Comparison of ENCODE assay signal across 13 mouse cellular contexts in the genomic region with DNA sequence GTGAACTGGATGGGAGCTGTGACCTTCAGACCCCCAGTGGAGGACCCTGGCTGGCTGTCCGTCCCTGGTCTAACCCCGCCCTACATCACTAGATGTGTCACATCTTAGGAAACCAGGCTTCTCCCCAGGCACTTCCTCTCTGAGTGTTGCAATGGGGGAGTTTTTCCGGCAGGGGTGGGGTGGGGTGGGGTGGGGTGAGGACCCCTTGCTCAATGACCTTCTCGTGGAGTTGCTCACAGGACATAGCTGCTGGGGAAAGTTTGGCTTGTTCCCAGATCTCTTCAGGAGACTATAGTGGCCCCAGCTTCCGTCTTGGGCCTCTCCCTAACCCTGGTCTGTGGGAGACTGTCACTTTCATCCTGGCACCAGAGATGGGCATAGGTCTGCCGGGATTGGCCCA. TPM values are rescaled to one million over a fixed set of nuclear protein-coding genes. Genes with fewer than 3 reads are reported as not detected.
A peak's percentile ranks its signal among the peaks of the same experiment; 100 is the strongest.
DNase-seq lines count a peak whose midpoint lies in the region; ATAC-seq lines count a peak whose summit lies in the region.
"Had no signal": no experiment of that assay in that cellular context is flagged by ENCODE, and none has a peak within 500 bp of the region (broad histone marks: within the 10 kb centered on the region; RNA-seq: fewer than 3 reads in every experiment).

No protein-coding gene starts in this region.

- no peaks in the 10 kb centered on the region for H3K9me3 ChIP-seq in forebrain, embryonic 10.5 days
- no peaks in the 10 kb centered on the region for H3K9me3 ChIP-seq in forebrain, embryonic 12.5 days
- no peaks in the 10 kb centered on the region for H3K9me3 ChIP-seq in liver, embryonic 12.5 days (replicated peaks)
- H3K9me3 ChIP-seq in intestine, embryonic 16.5 days (ENCODE audit: control insufficient read depth, low read length): no peaks in the 10 kb centered on the region
- H3K9me3 ChIP-seq in forebrain, embryonic 15.5 days: no peaks in the 10 kb centered on the region
- H3K9me3 ChIP-seq: midbrain, embryonic 12.5 days had no signal

- no peak overlapping the region for H3K4me3 ChIP-seq in forebrain, embryonic 10.5 days
- no peak overlapping the region for H3K4me3 ChIP-seq in forebrain, embryonic 12.5 days (replicated peaks)
- no peak overlapping the region for H3K4me3 ChIP-seq in liver, embryonic 12.5 days
- H3K4me3 ChIP-seq in intestine, embryonic 16.5 days (ENCODE audit: low read length): no peak overlapping the region
- H3K4me3 ChIP-seq in forebrain, embryonic 15.5 days: no peak overlapping the region
- H3K4me3 ChIP-seq: midbrain, embryonic 12.5 days had no signal

- ATAC-seq in forebrain, embryonic 12.5 days (ENCODE audit: low FRiP score): no peak
- peak; percentile 32; the same call in 1 of the 2 replicates for ATAC-seq in liver, embryonic 12.5 days
- peak; percentile 41; the same call in 1 of the 2 replicates for ATAC-seq in intestine, embryonic 16.5 days
- no peak for ATAC-seq in activated CD4-positive, CD25-positive, alpha-beta regulatory T cell, adult 4 months
- ATAC-seq in forebrain, embryonic 15.5 days (replicated peaks): no peak

- 79% methylated on average over 6 of the region's 6 CpGs for WGBS in forebrain, embryonic 10.5 days
- 83% methylated on average over 6 of the region's 6 CpGs for WGBS in forebrain, embryonic 12.5 days
- WGBS in liver, embryonic 12.5 days (ENCODE audit: insufficient replicate concordance): 27% methylated on average over 6 of the region's 6 CpGs
- WGBS in intestine, embryonic 16.5 days: 65% methylated on average over 6 of the region's 6 CpGs
- 82% methylated on average over 6 of the region's 6 CpGs for WGBS in forebrain, embryonic 15.5 days

- no peak overlapping the region for H3K4me2 ChIP-seq in forebrain, embryonic 12.5 days
- H3K4me2 ChIP-seq in liver, embryonic 12.5 days: no peak overlapping the region
- H3K4me2 ChIP-seq in intestine, embryonic 16.5 days (ENCODE audit: low read depth, low read length): no peak overlapping the region
- H3K4me2 ChIP-seq in forebrain, embryonic 15.5 days (replicated peaks): no peak overlapping the region
- H3K4me2 ChIP-seq: hindbrain, embryonic 14.5 days; midbrain, embryonic 12.5 days had no signal

- H3K27ac ChIP-seq in forebrain, embryonic 10.5 days: peak overlapping the region; percentile 62
- H3K27ac ChIP-seq in forebrain, embryonic 12.5 days: no peak overlapping the region
- H3K27ac ChIP-seq in liver, embryonic 12.5 days: no peak overlapping the region
- H3K27ac ChIP-seq in intestine, embryonic 16.5 days (ENCODE audit: low read length): peak overlapping the region; percentile 54
- H3K27ac ChIP-seq in forebrain, embryonic 15.5 days (replicated peaks): no peak overlapping the region

- no peak overlapping the region for H3K9ac ChIP-seq in forebrain, embryonic 12.5 days
- H3K9ac ChIP-seq in liver, embryonic 12.5 days: no peak overlapping the region
- 0 out of 2 replicates have a peak overlapping the region, but pooled peaks have one; percentile 21 for H3K9ac ChIP-seq in intestine, embryonic 16.5 days (ENCODE audit: low read depth, low read length)
- no peak overlapping the region for H3K9ac ChIP-seq in forebrain, embryonic 15.5 days (replicated peaks)
- H3K9ac ChIP-seq: forebrain, postnatal 0 days; hindbrain, embryonic 14.5 days had no signal

- H3K4me1 ChIP-seq in forebrain, embryonic 10.5 days: peaks cover 32% of the 10 kb centered on the region
- H3K4me1 ChIP-seq in forebrain, embryonic 12.5 days: peaks cover 12% of the 10 kb centered on the region
- H3K4me1 ChIP-seq in liver, embryonic 12.5 days: peaks cover 17% of the 10 kb centered on the region
- H3K4me1 ChIP-seq in intestine, embryonic 16.5 days (ENCODE audit: control insufficient read depth, insufficient read depth, low read length): peaks cover 16% of the 10 kb centered on the region; the same call in 1 of the 2 replicates
- peaks cover 5% of the 10 kb centered on the region for H3K4me1 ChIP-seq in forebrain, embryonic 15.5 days

- H3K36me3 ChIP-seq in forebrain, embryonic 10.5 days (replicated peaks): no peaks in the 10 kb centered on the region
- no peaks in the 10 kb centered on the region for H3K36me3 ChIP-seq in forebrain, embryonic 12.5 days (replicated peaks)
- no peaks in the 10 kb centered on the region for H3K36me3 ChIP-seq in liver, embryonic 12.5 days
- no peaks in the 10 kb centered on the region for H3K36me3 ChIP-seq in intestine, embryonic 16.5 days (ENCODE audit: control insufficient read depth, insufficient read depth, low read length)
- no peaks in the 10 kb centered on the region for H3K36me3 ChIP-seq in forebrain, embryonic 15.5 days
- H3K36me3 ChIP-seq: midbrain, embryonic 12.5 days had no signal

- H3K27me3 ChIP-seq in forebrain, embryonic 10.5 days (ENCODE audit: poor library complexity, severe bottlenecking): peaks cover 13% of the 10 kb centered on the region
- H3K27me3 ChIP-seq in forebrain, embryonic 12.5 days: no peaks in the 10 kb centered on the region
- peaks cover 21% of the 10 kb centered on the region; the same call in 1 of the 2 replicates for H3K27me3 ChIP-seq in liver, embryonic 12.5 days (replicated peaks)
- no peaks in the 10 kb centered on the region for H3K27me3 ChIP-seq in intestine, embryonic 16.5 days (replicated peaks; ENCODE audit: control insufficient read depth, insufficient read depth, low read length)
- H3K27me3 ChIP-seq in forebrain, embryonic 15.5 days: no peaks in the 10 kb centered on the region
- H3K27me3 ChIP-seq: midbrain, embryonic 12.5 days had no signal

- DNase-seq in forebrain, embryonic 10.5 days (ENCODE audit: extremely low spot score, low spot score): no peak
- DNase-seq in liver: no peak
- peak; percentile 84 for DNase-seq in 416B (ENCODE audit: low read depth)
- DNase-seq: embryo, embryonic 11 days; forebrain, postnatal 0 days; kidney, postnatal 4 days had no signal

RNA-seq across cellular contexts. Expression of a gene that starts 9.1 kb away (rescaled TPM):
- polyA plus RNA-seq in forebrain, embryonic 10.5 days (2016; fragmentation: Nextera tagmentation; extraction: Ambion mirVana): 0.06 and 0.11 TPM in 2 replicates
- polyA plus RNA-seq in forebrain, embryonic 12.5 days (2016; fragmentation: Nextera tagmentation; extraction: Ambion mirVana): 0.12 and 0.20 TPM in 2 replicates
- polyA plus RNA-seq in liver, embryonic 12.5 days (2016; fragmentation: Nextera tagmentation; extraction: Ambion mirVana): 0.60 and 0.73 TPM in 2 replicates
- 3.1 and 3.5 TPM in 2 replicates for polyA plus RNA-seq in intestine, embryonic 16.5 days (2015; fragmentation: Nextera tagmentation; extraction: Ambion mirVana)
- polyA plus RNA-seq in activated CD4-positive, CD25-positive, alpha-beta regulatory T cell, adult 4 months (2017; shearing (Covaris generic)): 1 to 10 TPM; 4.2 TPM
- 0.06 TPM in 1 of 2 replicates, not detected in the other for polyA plus RNA-seq in forebrain, embryonic 15.5 days (2015; fragmentation: Nextera tagmentation; extraction: Ambion mirVana)

RNA-seq across cellular contexts. Expression of a gene that starts 28.1 kb away (rescaled TPM):
- 5.8 and 7.4 TPM in 2 replicates for polyA plus RNA-seq in forebrain, embryonic 10.5 days (2016; fragmentation: Nextera tagmentation; extraction: Ambion mirVana)
- 7.2 and 8.1 TPM in 2 replicates for polyA plus RNA-seq in forebrain, embryonic 12.5 days (2016; fragmentation: Nextera tagmentation; extraction: Ambion mirVana)
- polyA plus RNA-seq in liver, embryonic 12.5 days (2016; fragmentation: Nextera tagmentation; extraction: Ambion mirVana): 2.9 and 3.2 TPM in 2 replicates
- polyA plus RNA-seq in intestine, embryonic 16.5 days (2015; fragmentation: Nextera tagmentation; extraction: Ambion mirVana): 5.3 and 5.7 TPM in 2 replicates
- 1 to 10 TPM; 2.1 TPM for polyA plus RNA-seq in activated CD4-positive, CD25-positive, alpha-beta regulatory T cell, adult 4 months (2017; shearing (Covaris generic))
- polyA plus RNA-seq in forebrain, embryonic 15.5 days (2015; fragmentation: Nextera tagmentation; extraction: Ambion mirVana): 14.2 and 17.0 TPM in 2 replicates

Comparison
In these comparisons a context has a peak if more than half of its experiments do, and no peak if none do; other contexts are left out.
1. H3K27ac ChIP-seq: peak in forebrain, embryonic 10.5 days (single experiment) and intestine, embryonic 16.5 days (single experiment); none in forebrain, embryonic 12.5 days (single experiment), liver, embryonic 12.5 days (single experiment) and forebrain, embryonic 15.5 days (single experiment).
2. ATAC-seq: peak in liver, embryonic 12.5 days (single experiment) and intestine, embryonic 16.5 days (single experiment); none in forebrain, embryonic 12.5 days (single experiment), activated CD4-positive, CD25-positive, alpha-beta regulatory T cell, adult 4 months (single experiment) and forebrain, embryonic 15.5 days (single experiment).